Mouse (Mus musculus) forebrain, embryonic 12.5 days (tissue): ENCODE results near the gene Dck. TPM values are rescaled to one million over a fixed set of nuclear protein-coding genes. Genes with fewer than 3 reads are reported as not detected.

ENCODE experiments used
- polyA plus RNA-seq: library from polyadenylated mRNA; unstranded; fragments of >200 nt; fragmentation: Nextera tagmentation; extraction: Ambion mirVana; gene quantifications from 2 replicates; pipeline ENCODE4 v1.2.1, GENCODE M21; 2016

Dck gene
- polyA plus RNA-seq, 1 experiment from 2014 or later: 139 TPM

Other genes with a start within 250 kb of the Dck start
- gene Jchain, start 237.1 kb upstream of the Dck start, polyA plus RNA-seq: 0.31 and 0.56 TPM in 2 replicates
- gene Utp3, start 210.5 kb upstream of the Dck start, polyA plus RNA-seq: 65.0 and 68.5 TPM in 2 replicates
- gene Rufy3, start 200.0 kb upstream of the Dck start, polyA plus RNA-seq: 166 and 178 TPM in 2 replicates
- gene Grsf1, start 88.8 kb upstream of the Dck start, polyA plus RNA-seq: 99.9 and 103 TPM in 2 replicates
- gene Mob1b, start 44.1 kb upstream of the Dck start, polyA plus RNA-seq: 18.2 and 22.4 TPM in 2 replicates
- gene Slc4a4, start 121.8 kb downstream of the Dck start, polyA plus RNA-seq: 1.7 and 2.3 TPM in 2 replicates